Mouse (Mus musculus): ENCODE data around the gene Gm21983.

Gm21983 gene

GRCm38 (mm10) chr7:27162780-27163449 lies 18.0 kb downstream of the Gm21983 start:
- DNase-seq (ENCODE audit: low read depth in 2 of 2, low spot score in 2 of 2), result no peak

- DNase-seq (ENCODE audit: low read depth in 2 of 2, low spot score in 2 of 2), result no peak
Measured at GRCm38 (mm10) chr7:27161744-27162143, 19.1 kb downstream of the Gm21983 start.

- DNase-seq (ENCODE audit: low read depth in 2 of 2, low spot score in 2 of 2), result no peak
Measured at GRCm38 (mm10) chr7:27160921-27161320, 20.0 kb downstream of the Gm21983 start.

- peak; percentile 87 for DNase-seq (ENCODE audit: low read depth in 2 of 2, low spot score in 2 of 2)
Measured at GRCm38 (mm10) chr7:27159882-27160281, 21.0 kb downstream of the Gm21983 start.

GRCm38 (mm10) chr7:27159256-27159655 lies 21.6 kb downstream of the Gm21983 start:
- DNase-seq (ENCODE audit: low read depth in 2 of 2, low spot score in 2 of 2), result no peak

- no peak for DNase-seq (ENCODE audit: low read depth in 2 of 2, low spot score in 2 of 2)
Measured at GRCm38 (mm10) chr7:27158171-27158570, 22.7 kb downstream of the Gm21983 start.

GRCm38 (mm10) chr7:27156005-27156404 lies 24.9 kb downstream of the Gm21983 start:
- DNase-seq (ENCODE audit: low read depth in 2 of 2, low spot score in 2 of 2), result no peak

- DNase-seq (ENCODE audit: low read depth in 2 of 2, low spot score in 2 of 2), result no peak
Measured at GRCm38 (mm10) chr7:27153205-27153764, 27.6 kb downstream of the Gm21983 start, which contains the start of gene Cyp2t4. Gene Cyp2t4, plus strand, starts transcription at chr7:27153714.

GRCm38 (mm10) chr7:27136410-27136996 lies 44.4 kb downstream of the Gm21983 start:
- DNase-seq (ENCODE audit: low read depth in 2 of 2, low spot score in 2 of 2), result no peak

GRCm38 (mm10) chr7:27133757-27134156 lies 47.1 kb downstream of the Gm21983 start:
- DNase-seq (ENCODE audit: low read depth in 2 of 2, low spot score in 2 of 2), result no peak

- DNase-seq (ENCODE audit: low read depth in 2 of 2, low spot score in 2 of 2), result no peak
Measured at GRCm38 (mm10) chr7:27133156-27133555, 47.7 kb downstream of the Gm21983 start.

GRCm38 (mm10) chr7:27132588-27132987 lies 48.3 kb downstream of the Gm21983 start:
- DNase-seq (ENCODE audit: low read depth in 2 of 2, low spot score in 2 of 2), result peak in 1 of 2 experiments; percentile 24

GRCm38 (mm10) chr7:27131387-27131786 lies 49.5 kb downstream of the Gm21983 start:
- no peak for DNase-seq (ENCODE audit: low read depth in 2 of 2, low spot score in 2 of 2)

- no peak for DNase-seq (ENCODE audit: low read depth in 2 of 2, low spot score in 2 of 2)
Measured at GRCm38 (mm10) chr7:27130521-27131370, 50.1 kb downstream of the Gm21983 start.

GRCm38 (mm10) chr7:27129811-27130210 lies 51.1 kb downstream of the Gm21983 start:
- DNase-seq (ENCODE audit: low read depth in 2 of 2, low spot score in 2 of 2), result no peak

- DNase-seq (ENCODE audit: low read depth in 2 of 2, low spot score in 2 of 2), result no peak
Measured at GRCm38 (mm10) chr7:27128946-27129345, 51.9 kb downstream of the Gm21983 start.

GRCm38 (mm10) chr7:27128162-27128561 lies 52.7 kb downstream of the Gm21983 start:
- no peak for DNase-seq (ENCODE audit: low read depth in 2 of 2, low spot score in 2 of 2)

- DNase-seq (ENCODE audit: low read depth in 2 of 2, low spot score in 2 of 2), result no peak
Measured at GRCm38 (mm10) chr7:27124969-27125368, 55.9 kb downstream of the Gm21983 start.

GRCm38 (mm10) chr7:27124305-27124832 lies 56.5 kb downstream of the Gm21983 start:
- no peak for DNase-seq (ENCODE audit: low read depth in 2 of 2, low spot score in 2 of 2)

GRCm38 (mm10) chr7:27119676-27120075 lies 61.2 kb downstream of the Gm21983 start, which contains the start of gene Cyp2f2:
Gene Cyp2f2, plus strand, starts transcription at chr7:27119909.
- DNase-seq (ENCODE audit: low read depth in 2 of 2, low spot score in 2 of 2), result no peak
